Mouse (Mus musculus) G1E (cell line): ENCODE measurements around the gene Tmem40. TPM values are rescaled to one million over a fixed set of nuclear protein-coding genes. Genes with fewer than 3 reads are reported as not detected.

Source experiments
- ATAC-seq: 2 replicates; pipeline ENCODE4 v1.8.0; 2016; ENCODE audit warnings: mild to moderate bottlenecking; ENCODE audit not compliant: insufficient number of reproducible peaks, poor library complexity, low FRiP score, severe bottlenecking; ENCODE audit errors: extremely low read depth
- DNase-seq: peaks from one replicate; pipeline ENCODE4 v3.0.0; 2012; ENCODE audit warnings: low spot score
- H3K27me3 ChIP-seq: 2 replicates; pipeline ENCODE4 v1.6.1; 2012; ENCODE audit warnings: mild to moderate bottlenecking, low read length, inconsistent platforms; ENCODE audit not compliant: insufficient read depth
- H3K36me3 ChIP-seq: replicated peaks from 2 replicates; pipeline ENCODE3; 2012; ENCODE audit warnings: mild to moderate bottlenecking, inconsistent platforms
- H3K4me1 ChIP-seq: 2 replicates; pipeline ENCODE4 v1.6.1; 2012; ENCODE audit warnings: low read depth, low read length, inconsistent platforms, mixed read lengths; ENCODE audit not compliant: insufficient read depth
- H3K4me3 ChIP-seq: 2 replicates; pipeline ENCODE4 v1.5.1; 2012; ENCODE audit warnings: low read depth, mild to moderate bottlenecking, inconsistent platforms, low read length, moderate library complexity, mixed read lengths
- H3K9me3 ChIP-seq: replicated peaks from 2 replicates; pipeline ENCODE4 v1.6.1; 2012; ENCODE audit warnings: inconsistent platforms
- CTCF ChIP-seq: IDR thresholded peaks from 2 replicates; pipeline ENCODE4 v1.5.1; 2012; ENCODE audit warnings: low read depth, low read length, inconsistent platforms, mixed read lengths
- GATA1 ChIP-seq: IDR thresholded peaks from 2 replicates; pipeline ENCODE4 v1.6.1; 2012; ENCODE audit warnings: borderline replicate concordance, low read length, inconsistent platforms, mixed read lengths
- GATA2 ChIP-seq: IDR thresholded peaks from 2 replicates; pipeline ENCODE4 v1.6.1; 2012; ENCODE audit warnings: low read depth, low read length, inconsistent platforms, borderline replicate concordance
- POLR2AphosphoS5 ChIP-seq: IDR thresholded peaks from 2 replicates; pipeline ENCODE4 v1.6.1; 2012; ENCODE audit warnings: low read depth, low read length, inconsistent platforms; ENCODE audit not compliant: insufficient replicate concordance
- TAL1 ChIP-seq: conservative IDR thresholded peaks from 2 replicates; pipeline ENCODE4 v1.6.1; 2012; ENCODE audit warnings: low read depth, low read length, inconsistent platforms, mixed read lengths
- polyA plus RNA-seq: library from polyadenylated mRNA; stranded (reverse); fragments of >175 nt; gene quantifications from 2 replicates; pipeline ENCODE4 v1.2.3, GENCODE M21; 2012
- total RNA-seq, 2 experiments: library from RNA; stranded (forward) in 1 of 2; stranded (reverse) in 1 of 2; fragments of 200-1000 nt in 1 of 2; fragments of >200 nt in 1 of 2; fragmentation: Nextera tagmentation in 1 of 2; gene quantifications; 2 replicates each; pipeline ENCODE4 v1.2.3; 2014 to 2017

The Tmem40 gene
- total and polyA plus RNA-seq, 3 experiments = 1.8 to 14.6 (median 2.8) TPM

- ATAC-seq (no peak), DNase-seq (no peak)
- TF ChIP-seq GATA2 (no peak), CTCF (no peak), POLR2AphosphoS5 (no peak), GATA1 (no peak), TAL1 (no peak)
- peaks cover 2% of the 10 kb centered on the region; the same call in 1 of the 2 replicates for H3K9me3 ChIP-seq
- no peaks in the 10 kb centered on the region for H3K36me3 ChIP-seq
- H3K27me3 ChIP-seq = peaks cover 14% of the 10 kb centered on the region; the same call in 1 of the 2 replicates
- H3K4me3 ChIP-seq = no peak overlapping the region
- H3K4me1 ChIP-seq = peaks cover 63% of the 10 kb centered on the region
These were observed 1.2 kb downstream of the Tmem40 start for GRCm38 (mm10) chr6:115760982-115761381.

GRCm38 (mm10) chr6:115760137-115760536, 2.1 kb downstream of the Tmem40 start:
- no peak for DNase-seq
- H3K4me1 ChIP-seq = peaks cover 72% of the 10 kb centered on the region
- no peak for ATAC-seq

GRCm38 (mm10) chr6:115759461-115759860, 2.7 kb downstream of the Tmem40 start:
- TF ChIP-seq CTCF = no peak
- TF ChIP-seq GATA2 = no peak
- ATAC-seq (no peak), DNase-seq (no peak)
- Histone ChIP-seq H3K9me3 (peaks cover 2% of the 10 kb centered on the region; the same call in 1 of the 2 replicates), H3K27me3 (peaks cover 26% of the 10 kb centered on the region), H3K4me3 (no peak overlapping the region), H3K36me3 (no peaks in the 10 kb centered on the region), H3K4me1 (peaks cover 72% of the 10 kb centered on the region)

More at GRCm38 (mm10) chr6:115760137-115760536, 2.1 kb downstream of the Tmem40 start:
- Histone ChIP-seq H3K27me3 (peaks cover 21% of the 10 kb centered on the region; the same call in 1 of the 2 replicates), H3K4me3 (no peak overlapping the region), H3K9me3 (peaks cover 2% of the 10 kb centered on the region; the same call in 1 of the 2 replicates), H3K36me3 (no peaks in the 10 kb centered on the region)
- TF ChIP-seq POLR2AphosphoS5 = no peak
- no peak for TF ChIP-seq CTCF
- no peak for TF ChIP-seq GATA2
- no peak for TF ChIP-seq TAL1
- no peak for TF ChIP-seq GATA1

GRCm38 (mm10) chr6:115758981-115759435, 3.2 kb downstream of the Tmem40 start:
- TF ChIP-seq POLR2AphosphoS5 (no peak), GATA2 (no peak), GATA1 (no peak), CTCF (no peak), TAL1 (no peak)
- ATAC-seq = no peak
- Histone ChIP-seq H3K4me3 (peak overlapping the region; percentile 42; the same call in 1 of the 2 replicates), H3K4me1 (peaks cover 68% of the 10 kb centered on the region), H3K9me3 (peaks cover 2% of the 10 kb centered on the region; the same call in 1 of the 2 replicates), H3K27me3 (peaks cover 26% of the 10 kb centered on the region), H3K36me3 (no peaks in the 10 kb centered on the region)
- DNase-seq = no peak

GRCm38 (mm10) chr6:115755536-115755935, 6.7 kb downstream of the Tmem40 start:
- Histone ChIP-seq H3K4me1 (peaks cover 36% of the 10 kb centered on the region), H3K27me3 (peaks cover 31% of the 10 kb centered on the region), H3K36me3 (no peaks in the 10 kb centered on the region), H3K9me3 (peaks cover 2% of the 10 kb centered on the region; the same call in 1 of the 2 replicates), H3K4me3 (no peak overlapping the region; the same call in 1 of the 2 replicates)
- ATAC-seq (peak; percentile 78), DNase-seq (no peak)
- no peak for TF ChIP-seq TAL1
- TF ChIP-seq GATA2 = no peak
- no peak for TF ChIP-seq POLR2AphosphoS5
- no peak for TF ChIP-seq CTCF
- no peak for TF ChIP-seq GATA1

- Histone ChIP-seq H3K4me1 (peaks cover 20% of the 10 kb centered on the region), H3K36me3 (no peaks in the 10 kb centered on the region), H3K27me3 (peaks cover 17% of the 10 kb centered on the region), H3K9me3 (no peaks in the 10 kb centered on the region), H3K4me3 (no peak overlapping the region)
- TF ChIP-seq GATA2 (no peak), CTCF (no peak), TAL1 (no peak), POLR2AphosphoS5 (no peak), GATA1 (no peak)
- DNase-seq = no peak
- no peak for ATAC-seq
These were observed 15.9 kb downstream of the Tmem40 start for GRCm38 (mm10) chr6:115746326-115746725.
